Mouse (Mus musculus) bone marrow macrophage, adult 2 months (primary cell): ENCODE results near the gene Bcl9.

Experiments
- CTCF ChIP-seq: IDR thresholded peaks from 2 replicates; pipeline ENCODE4 v1.5.1; 2012; ENCODE audit warnings: low read depth, mild to moderate bottlenecking, low read length, moderate library complexity
- POLR2A ChIP-seq: IDR thresholded peaks from 2 replicates; pipeline ENCODE4 v1.6.1; 2012; ENCODE audit warnings: mild to moderate bottlenecking, low read depth, low read length, borderline replicate concordance

DNA sequence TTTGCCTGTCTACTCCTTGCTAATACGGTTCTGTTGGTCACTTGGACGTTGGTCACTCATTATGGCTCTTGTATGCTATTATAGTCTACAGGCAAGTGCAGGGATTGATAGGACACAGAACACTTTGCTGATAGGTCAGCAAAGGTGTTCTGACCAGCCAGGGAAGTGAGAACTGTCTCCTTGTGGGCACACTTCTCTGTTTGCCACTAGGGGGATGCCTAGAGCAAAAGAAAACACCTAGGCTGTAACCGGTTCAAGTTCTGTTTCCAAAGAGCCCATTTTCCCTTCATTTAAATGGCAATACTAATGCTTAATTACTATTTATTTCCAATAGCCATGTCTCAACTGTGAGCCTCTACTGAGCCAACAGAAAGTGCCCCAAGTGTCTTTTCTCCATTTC, 113.9 kb downstream of the Bcl9 start:
- TF ChIP-seq POLR2A (no peak), CTCF (no peak)
